Mouse (Mus musculus) neural tube, embryonic 12.5 days (tissue): ENCODE measurements at regions not wholly inside any gene's neighbourhood (a gene's known extent, or its start where the extent isn't known, plus 50 kb on each side); places are given as distances from the start of the nearest gene placed in this dataset.

ENCODE experiments used
- ATAC-seq: fragments of 200-750 bp; cut with Nextera tagmentation; 2 replicates; pipeline ENCODE4 v1.8.0; 2017; ENCODE audit warnings: low read depth, mild to moderate bottlenecking, moderate TSS enrichment, moderate library complexity; ENCODE audit not compliant: low FRiP score
- H3K27ac ChIP-seq: fragments of 300-500 bp; sonication (generic); 2 replicates; pipeline ENCODE4 v1.5.1; 2016
- H3K27me3 ChIP-seq: fragments of 300-500 bp; sonication (generic); replicated peaks from 2 replicates; pipeline ENCODE4 v1.6.1; 2016; ENCODE audit warnings: mild to moderate bottlenecking
- H3K36me3 ChIP-seq: fragments of 300-500 bp; sonication (generic); 2 replicates; pipeline ENCODE4 v1.6.1; 2016; ENCODE audit warnings: mild to moderate bottlenecking
- H3K4me1 ChIP-seq: fragments of 300-500 bp; sonication (generic); 2 replicates; pipeline ENCODE4 v1.6.1; 2016
- H3K4me2 ChIP-seq: fragments of 300-500 bp; sonication (generic); replicated peaks from 2 replicates; pipeline ENCODE4 v1.6.1; 2016; ENCODE audit warnings: mild to moderate bottlenecking
- H3K4me3 ChIP-seq: fragments of 300-500 bp; sonication (generic); 2 replicates; pipeline ENCODE4 v1.5.1; 2016
- H3K9ac ChIP-seq: fragments of 300-500 bp; sonication (generic); 2 replicates; pipeline ENCODE4 v1.6.1; 2016; ENCODE audit warnings: mild to moderate bottlenecking
- H3K9me3 ChIP-seq: fragments of 300-500 bp; sonication (generic); 2 replicates; pipeline ENCODE4 v1.6.1; 2016; ENCODE audit warnings: mild to moderate bottlenecking
- WGBS: fragments of 180-500 bp; shearing (Covaris S2); methylation state at CpG from one replicate; pipeline ENCODE4 v1.1.7; 2016; 5-methylcytosine and 5-hydroxymethylcytosine counted together

DNA sequence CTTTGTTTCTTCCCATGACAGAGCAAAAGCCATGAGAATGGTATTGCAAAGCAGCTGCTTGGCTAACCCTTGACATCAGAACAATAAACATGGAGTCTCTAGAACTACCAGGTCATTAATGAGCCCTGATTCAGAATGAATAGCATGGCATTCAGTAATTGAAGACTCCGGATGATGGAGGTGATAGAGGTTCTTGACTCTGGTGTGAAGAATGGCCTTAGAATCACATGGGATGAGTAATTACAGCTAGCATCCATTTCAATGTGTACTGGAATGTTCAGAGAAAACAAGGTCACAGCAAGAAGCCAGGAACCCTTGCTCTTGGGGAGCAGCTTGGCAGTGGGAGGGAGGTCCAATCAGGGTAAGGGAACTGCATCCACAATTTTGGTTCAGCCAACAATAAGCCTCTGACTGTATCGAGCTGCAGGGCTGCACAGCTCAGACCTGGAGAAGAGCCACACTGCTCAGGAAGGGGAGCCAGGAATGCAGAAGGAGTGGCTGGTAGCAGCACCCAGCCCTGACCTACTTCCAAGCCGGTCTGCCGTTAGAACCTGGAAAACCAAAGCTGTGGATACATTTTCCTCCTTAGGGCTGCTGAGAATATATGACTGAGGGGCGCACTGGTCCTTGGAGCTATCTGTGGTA, 275.1 kb downstream of the Maf start:
- no peak for ATAC-seq
- Histone ChIP-seq H3K4me1 (no peaks in the 10 kb centered on the region), H3K36me3 (no peaks in the 10 kb centered on the region), H3K27me3 (no peaks in the 10 kb centered on the region), H3K4me3 (no peak overlapping the region), H3K9me3 (no peaks in the 10 kb centered on the region), H3K9ac (no peak overlapping the region), H3K27ac (no peak overlapping the region), H3K4me2 (no peak overlapping the region)
- WGBS: 74% methylated on average over 5 of the region's 5 CpGs

DNA sequence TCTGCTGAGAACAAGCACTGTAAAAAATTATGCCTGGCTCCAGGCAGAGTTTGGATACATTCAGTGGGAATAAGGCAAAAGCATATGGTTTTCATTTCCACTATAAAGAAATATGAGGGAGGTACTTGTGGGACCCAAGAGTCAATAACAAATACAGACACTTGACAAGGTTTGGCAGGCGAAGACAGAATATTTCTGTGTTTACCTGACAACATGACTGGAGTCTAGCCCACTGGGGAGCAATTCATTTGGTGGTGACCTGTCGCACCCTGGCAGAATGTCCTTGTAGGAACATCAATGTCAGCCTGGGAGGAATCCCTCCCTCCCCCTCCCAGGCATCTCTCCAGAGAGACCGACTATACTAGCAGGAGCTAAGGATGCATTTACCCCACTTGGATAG, 276.8 kb downstream of the Maf start:
- Histone ChIP-seq H3K9me3 (no peaks in the 10 kb centered on the region), H3K4me3 (no peak overlapping the region), H3K9ac (no peak overlapping the region), H3K27ac (no peak overlapping the region), H3K4me2 (no peak overlapping the region), H3K4me1 (0 out of 2 replicates have a peak, but pooled peaks cover under 1% of the 10 kb centered on the region), H3K36me3 (no peaks in the 10 kb centered on the region), H3K27me3 (no peaks in the 10 kb centered on the region)
- WGBS: 68% methylated on average over 3 of the region's 3 CpGs
- ATAC-seq: no peak

DNA sequence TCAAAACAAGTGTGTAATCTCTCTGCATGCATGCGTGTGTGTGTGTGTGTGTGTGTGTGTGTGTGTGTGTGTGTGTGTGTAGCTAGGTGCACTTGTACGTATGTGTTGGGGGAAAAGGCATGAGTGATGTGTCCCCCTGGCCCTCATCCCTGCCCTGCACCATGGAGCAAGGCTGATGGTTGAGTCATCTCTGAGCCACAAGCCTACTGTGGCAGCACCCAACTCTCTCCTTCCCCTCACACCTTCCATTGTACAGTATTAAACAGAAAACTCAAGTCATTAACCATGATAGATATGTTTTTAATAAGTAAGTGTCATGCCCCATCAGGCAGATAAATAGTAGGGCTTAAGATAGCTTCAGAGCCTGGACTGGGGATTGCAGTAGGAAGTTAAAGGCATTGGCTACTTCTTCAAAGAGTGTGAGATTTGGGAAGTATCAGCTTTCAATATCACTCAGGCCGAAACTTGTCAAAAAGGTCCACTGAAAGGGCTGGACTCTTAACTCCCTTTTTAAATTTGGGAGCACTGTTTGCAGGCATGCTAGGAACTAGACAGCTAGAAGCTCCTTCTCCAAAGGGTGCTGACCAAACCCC, 278.2 kb downstream of the Maf start:
- WGBS: 89% methylated on average over 3 of the region's 3 CpGs
- no peak for ATAC-seq
- Histone ChIP-seq H3K4me1 (0 out of 2 replicates have a peak, but pooled peaks cover 4% of the 10 kb centered on the region), H3K9ac (no peak overlapping the region), H3K4me3 (no peak overlapping the region), H3K36me3 (no peaks in the 10 kb centered on the region), H3K27me3 (no peaks in the 10 kb centered on the region), H3K9me3 (no peaks in the 10 kb centered on the region), H3K27ac (no peak overlapping the region), H3K4me2 (no peak overlapping the region)

DNA sequence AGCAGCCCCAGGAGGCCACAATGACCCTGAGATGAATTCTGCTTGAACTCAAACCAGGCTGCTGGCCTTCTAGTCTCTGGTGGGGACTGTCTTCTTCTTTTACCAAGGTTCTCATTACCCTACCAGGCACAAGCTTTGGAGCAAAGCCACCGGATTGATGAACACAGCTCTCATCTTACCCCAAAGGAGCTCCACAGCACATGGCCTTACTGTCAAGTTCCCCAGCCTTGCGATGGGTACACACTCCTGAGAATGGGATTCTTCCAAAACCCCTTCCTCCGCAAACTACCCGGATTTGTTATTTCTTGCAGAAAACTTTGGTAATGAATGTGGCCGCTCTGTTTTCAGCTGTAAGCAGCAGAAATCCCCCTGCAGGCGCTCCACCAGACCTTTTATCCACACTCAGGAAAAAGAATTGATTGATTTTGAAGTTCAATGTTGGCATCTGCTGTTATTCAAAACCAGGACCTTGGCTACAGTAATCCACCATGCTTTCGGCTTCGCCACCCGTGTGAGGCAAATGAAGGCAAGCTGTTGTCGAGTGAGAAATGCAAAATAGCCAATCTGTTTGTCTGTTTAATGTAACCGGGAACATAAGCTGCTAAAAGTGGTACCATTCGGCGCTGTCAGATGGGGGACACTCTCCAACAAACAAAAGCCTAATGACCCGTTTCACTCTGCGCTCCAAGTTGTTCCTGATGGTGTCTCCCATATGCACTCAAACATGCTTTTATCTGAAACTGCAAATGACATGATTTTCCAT, 278.9 kb downstream of the Maf start:
- Histone ChIP-seq H3K4me3 (no peak overlapping the region), H3K36me3 (no peaks in the 10 kb centered on the region), H3K27ac (no peak overlapping the region), H3K4me2 (no peak overlapping the region), H3K4me1 (0 out of 2 replicates have a peak, but pooled peaks cover 4% of the 10 kb centered on the region), H3K9me3 (no peaks in the 10 kb centered on the region), H3K9ac (no peak overlapping the region), H3K27me3 (no peaks in the 10 kb centered on the region)
- 81% methylated on average over 15 of the region's 15 CpGs for WGBS
- no peak for ATAC-seq

DNA sequence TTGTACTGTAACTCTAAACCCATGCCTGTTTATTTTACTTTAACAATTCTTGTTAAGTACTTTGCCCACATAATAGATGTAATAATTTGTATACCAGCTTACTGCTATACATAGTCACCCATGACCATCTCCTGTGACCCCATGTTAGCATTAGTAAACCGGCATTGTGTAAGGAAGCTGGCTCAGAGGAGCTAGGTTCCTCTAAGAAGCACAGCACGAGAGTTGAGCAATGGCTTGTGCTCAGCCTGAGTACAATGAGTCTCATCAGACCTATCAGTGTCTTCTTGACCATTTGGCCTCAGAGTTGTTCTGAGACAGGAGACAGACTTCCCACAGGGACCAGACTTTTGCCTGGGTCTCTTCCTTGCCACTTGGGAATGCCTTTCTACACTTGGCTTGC, 279.6 kb downstream of the Maf start:
- no peaks in the 10 kb centered on the region for H3K36me3 ChIP-seq
- WGBS: 88% methylated on average over 2 of the region's 2 CpGs
- no peaks in the 10 kb centered on the region for H3K27me3 ChIP-seq
- H3K4me2 ChIP-seq: no peak overlapping the region
- H3K4me3 ChIP-seq: no peak overlapping the region
- H3K27ac ChIP-seq: no peak overlapping the region
- H3K9me3 ChIP-seq: no peaks in the 10 kb centered on the region
- H3K4me1 ChIP-seq: 0 out of 2 replicates have a peak, but pooled peaks cover 4% of the 10 kb centered on the region
- ATAC-seq: no peak
- no peak overlapping the region for H3K9ac ChIP-seq

DNA sequence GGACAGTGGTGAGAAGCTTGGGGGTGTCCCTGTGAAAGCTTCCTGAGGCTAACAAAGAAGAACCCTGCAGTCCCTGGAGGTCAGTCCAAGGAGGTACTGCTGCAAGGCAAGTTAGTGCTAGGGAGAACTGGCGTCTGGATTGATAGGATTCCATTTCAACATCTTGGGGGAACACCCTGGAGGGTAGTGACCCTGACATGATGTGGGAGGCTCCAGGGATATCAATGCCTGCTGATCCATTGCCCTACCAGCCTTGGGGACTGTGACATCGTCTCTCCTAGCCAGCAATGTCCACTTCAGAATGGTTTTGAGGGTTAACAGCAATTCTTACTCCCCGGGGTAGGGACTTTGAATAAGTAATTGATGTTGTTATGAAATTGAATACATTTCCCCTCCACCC, 280.1 kb downstream of the Maf start:
- H3K4me1 ChIP-seq: 0 out of 2 replicates have a peak, but pooled peaks cover 4% of the 10 kb centered on the region
- 70% methylated on average over 3 of the region's 3 CpGs for WGBS
- no peak overlapping the region for H3K9ac ChIP-seq
- no peak for ATAC-seq
- H3K4me3 ChIP-seq: no peak overlapping the region
- no peaks in the 10 kb centered on the region for H3K36me3 ChIP-seq
- H3K9me3 ChIP-seq: no peaks in the 10 kb centered on the region
- H3K4me2 ChIP-seq: no peak overlapping the region
- no peaks in the 10 kb centered on the region for H3K27me3 ChIP-seq
- H3K27ac ChIP-seq: no peak overlapping the region

DNA sequence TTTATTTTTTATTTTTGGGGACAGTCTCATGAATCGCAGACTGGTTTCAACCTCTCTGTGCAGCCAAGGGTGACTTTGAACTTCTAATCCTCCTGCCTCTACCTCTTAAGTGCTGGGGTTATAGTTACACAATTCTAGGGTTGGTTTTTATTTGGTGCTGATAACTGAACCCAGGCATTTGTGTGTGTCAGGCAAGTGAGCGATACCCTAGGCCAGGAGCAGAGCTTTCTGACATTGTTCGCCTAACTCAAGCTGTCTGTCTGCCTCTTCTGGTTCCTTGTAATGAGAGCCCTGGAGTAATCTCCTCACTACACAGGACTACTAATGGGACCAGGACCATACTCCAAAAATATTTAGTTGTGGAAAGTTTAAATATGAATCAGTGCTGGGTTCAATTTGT, 281.1 kb downstream of the Maf start:
- Histone ChIP-seq H3K9me3 (no peaks in the 10 kb centered on the region), H3K4me2 (no peak overlapping the region), H3K4me1 (0 out of 2 replicates have a peak, but pooled peaks cover 4% of the 10 kb centered on the region), H3K4me3 (no peak overlapping the region), H3K27ac (no peak overlapping the region), H3K27me3 (no peaks in the 10 kb centered on the region), H3K9ac (no peak overlapping the region), H3K36me3 (no peaks in the 10 kb centered on the region)
- no peak for ATAC-seq
- 87% methylated on average over 3 of the region's 3 CpGs for WGBS

DNA sequence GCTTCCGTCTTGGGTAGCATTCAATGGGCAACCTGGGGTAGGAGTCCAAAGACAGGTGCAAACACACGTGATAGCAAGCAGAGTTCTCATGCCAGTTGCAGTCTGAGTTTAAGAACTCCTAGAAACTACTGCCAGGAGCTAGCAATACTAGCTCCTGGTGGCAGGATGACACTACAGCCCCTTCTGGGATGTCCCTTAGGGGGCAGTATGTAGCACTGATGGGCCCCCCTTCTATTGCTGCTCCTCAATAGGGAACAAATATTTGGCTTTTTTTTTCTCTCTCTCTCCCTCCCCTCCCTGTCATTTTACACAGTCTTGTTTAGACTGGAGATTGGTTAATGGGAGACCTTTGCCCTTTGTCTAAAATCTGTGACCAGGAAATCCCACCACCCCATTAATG, 282.2 kb downstream of the Maf start:
- WGBS: 69% methylated on average over 2 of the region's 2 CpGs
- H3K27me3 ChIP-seq: no peaks in the 10 kb centered on the region
- H3K9me3 ChIP-seq: no peaks in the 10 kb centered on the region
- no peak for ATAC-seq
- no peaks in the 10 kb centered on the region for H3K36me3 ChIP-seq
- H3K9ac ChIP-seq: no peak overlapping the region
- H3K4me3 ChIP-seq: no peak overlapping the region
- 0 out of 2 replicates have a peak, but pooled peaks cover 4% of the 10 kb centered on the region for H3K4me1 ChIP-seq
- no peak overlapping the region for H3K4me2 ChIP-seq
- no peak overlapping the region for H3K27ac ChIP-seq

DNA sequence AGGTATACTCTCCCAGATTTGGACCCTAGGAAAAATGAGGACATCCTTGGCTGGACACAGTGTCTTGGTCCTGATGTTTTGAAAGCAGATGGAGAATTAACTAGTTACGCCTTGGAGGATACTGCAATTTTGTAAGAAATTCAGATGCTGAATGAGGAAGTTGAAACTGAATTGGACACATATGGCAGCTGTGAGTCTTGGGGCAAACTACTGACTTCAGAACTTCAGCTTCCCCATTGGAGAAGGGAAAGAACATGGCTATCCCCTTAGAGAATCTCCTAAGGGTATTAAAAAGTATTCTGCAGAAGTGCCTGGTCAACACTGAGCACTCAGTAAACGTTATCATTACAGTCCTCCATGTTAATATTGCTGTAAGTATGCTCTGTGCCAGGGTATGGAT, 283.9 kb downstream of the Maf start:
- Histone ChIP-seq H3K9ac (no peak overlapping the region), H3K4me2 (no peak overlapping the region), H3K27ac (no peak overlapping the region), H3K27me3 (no peaks in the 10 kb centered on the region), H3K9me3 (no peaks in the 10 kb centered on the region), H3K4me3 (no peak overlapping the region), H3K4me1 (0 out of 2 replicates have a peak, but pooled peaks cover 4% of the 10 kb centered on the region), H3K36me3 (no peaks in the 10 kb centered on the region)
- 78% methylated on average over 2 of the region's 2 CpGs for WGBS
- ATAC-seq: no peak

DNA sequence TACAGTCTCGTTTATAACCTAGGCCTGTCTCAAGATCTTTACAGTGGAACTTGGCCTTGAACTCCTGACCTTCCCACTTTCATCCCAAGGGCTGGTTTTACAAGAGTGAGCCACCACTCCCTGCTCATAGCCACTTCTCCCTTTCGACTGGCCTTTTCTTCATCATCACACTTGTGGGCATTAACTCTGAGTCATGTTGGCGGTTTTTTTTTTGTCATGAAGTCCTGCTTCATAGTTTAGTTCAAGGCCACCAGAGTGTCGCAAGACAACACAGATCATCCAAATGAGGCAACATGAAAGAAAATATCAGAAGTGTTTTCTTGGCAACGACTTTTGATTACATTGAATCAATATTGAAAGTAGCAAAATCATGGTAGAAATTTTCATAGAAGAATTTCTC, 284.5 kb downstream of the Maf start:
- H3K4me3 ChIP-seq: no peak overlapping the region
- H3K27ac ChIP-seq: no peak overlapping the region
- no peak overlapping the region for H3K4me2 ChIP-seq
- no peaks in the 10 kb centered on the region for H3K9me3 ChIP-seq
- no peaks in the 10 kb centered on the region for H3K27me3 ChIP-seq
- no peak overlapping the region for H3K9ac ChIP-seq
- ATAC-seq: no peak
- H3K36me3 ChIP-seq: no peaks in the 10 kb centered on the region
- H3K4me1 ChIP-seq: 0 out of 2 replicates have a peak, but pooled peaks cover 4% of the 10 kb centered on the region
- 90% methylated on average over 5 of the region's 5 CpGs for WGBS

DNA sequence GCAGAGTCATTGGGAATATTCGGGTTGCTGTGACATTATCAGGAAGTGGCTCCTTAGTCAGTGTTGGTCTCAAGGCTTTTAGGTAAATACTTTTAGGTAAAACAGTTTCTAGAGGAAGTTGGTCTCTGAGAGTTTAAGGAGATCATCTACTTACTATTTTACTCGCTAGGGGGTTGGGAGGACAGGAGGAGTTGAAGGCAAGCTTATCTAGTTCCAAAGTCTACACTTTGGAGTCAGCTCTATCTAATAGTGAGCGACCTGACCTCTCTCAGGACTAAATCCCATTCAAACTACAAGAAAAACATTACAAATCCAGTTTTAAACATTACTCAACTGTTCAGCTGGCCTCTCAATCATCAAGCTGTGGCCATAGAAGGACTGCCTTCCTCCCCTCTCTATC, 287.1 kb downstream of the Maf start:
- no peak overlapping the region for H3K27ac ChIP-seq
- no peak overlapping the region for H3K4me2 ChIP-seq
- H3K4me3 ChIP-seq: no peak overlapping the region
- H3K27me3 ChIP-seq: no peaks in the 10 kb centered on the region; the same call in 1 of the 2 replicates
- ATAC-seq: no peak
- 85% methylated on average over 3 of the region's 3 CpGs for WGBS
- H3K4me1 ChIP-seq: 0 out of 2 replicates have a peak, but pooled peaks cover 1% of the 10 kb centered on the region
- H3K36me3 ChIP-seq: no peaks in the 10 kb centered on the region
- no peak overlapping the region for H3K9ac ChIP-seq
- H3K9me3 ChIP-seq: no peaks in the 10 kb centered on the region

DNA sequence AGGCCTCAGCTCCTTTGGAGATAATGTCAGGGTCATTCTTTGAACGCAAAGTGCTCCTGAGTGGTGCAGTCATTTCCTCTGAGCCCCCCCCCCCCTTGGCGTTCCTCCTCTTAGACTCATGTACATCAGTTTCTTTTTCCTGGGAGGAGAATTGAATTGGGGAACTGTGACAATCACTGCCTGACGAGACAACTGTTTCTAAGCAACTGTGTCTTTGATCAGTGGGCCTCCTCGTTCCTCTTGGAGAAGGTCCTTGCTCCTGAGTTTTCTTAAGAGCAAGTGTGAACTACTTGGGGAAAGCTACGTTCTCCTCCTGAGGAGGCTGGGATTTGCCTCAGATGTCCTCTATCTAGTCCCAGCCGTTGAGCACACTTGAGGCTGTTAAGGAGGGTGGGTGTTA, 287.5 kb downstream of the Maf start:
- no peak for ATAC-seq
- Histone ChIP-seq H3K4me3 (no peak overlapping the region), H3K9me3 (no peaks in the 10 kb centered on the region), H3K9ac (no peak overlapping the region), H3K4me2 (no peak overlapping the region), H3K27me3 (no peaks in the 10 kb centered on the region; the same call in 1 of the 2 replicates), H3K27ac (no peak overlapping the region), H3K36me3 (no peaks in the 10 kb centered on the region), H3K4me1 (no peaks in the 10 kb centered on the region)
- WGBS: 53% methylated on average over 6 of the region's 6 CpGs
